Mouse (Mus musculus) midbrain, embryonic 16.5 days (tissue): ENCODE results near the gene Ddx59. TPM values are rescaled to one million over a fixed set of nuclear protein-coding genes. Genes with fewer than 3 reads are reported as not detected.
A peak's percentile ranks its signal among the peaks of the same experiment; 100 is the strongest.

Experiments used
- ATAC-seq: fragments of 200-750 bp; cut with Nextera tagmentation; 2 replicates; pipeline ENCODE4 v1.8.0; 2017; ENCODE audit warnings: moderate TSS enrichment
- H3K27ac ChIP-seq: fragments of 300-500 bp; sonication (generic); 2 replicates; pipeline ENCODE4 v1.5.1; 2014; ENCODE audit warnings: mild to moderate bottlenecking, low read length, mixed read lengths
- H3K27me3 ChIP-seq: fragments of 300-500 bp; sonication (generic); 2 replicates; pipeline ENCODE4 v1.6.1; 2014; ENCODE audit warnings: low read depth, low read length, mixed read lengths; ENCODE audit not compliant: control insufficient read depth, insufficient read depth
- H3K36me3 ChIP-seq: fragments of 300-500 bp; sonication (generic); 2 replicates; pipeline ENCODE4 v1.6.1; 2014; ENCODE audit warnings: mild to moderate bottlenecking, low read length, moderate library complexity, mixed read lengths; ENCODE audit not compliant: control insufficient read depth, insufficient read depth
- H3K4me1 ChIP-seq: fragments of 300-500 bp; sonication (generic); 2 replicates; pipeline ENCODE4 v1.6.1; 2014; ENCODE audit warnings: mild to moderate bottlenecking, low read length, mixed read lengths; ENCODE audit not compliant: control insufficient read depth, insufficient read depth
- H3K4me2 ChIP-seq: fragments of 300-500 bp; sonication (generic); 2 replicates; pipeline ENCODE4 v1.6.1; 2014; ENCODE audit warnings: mild to moderate bottlenecking, low read length, mixed read lengths
- H3K4me3 ChIP-seq: fragments of 300-500 bp; sonication (generic); 2 replicates; pipeline ENCODE4 v1.5.1; 2014; ENCODE audit warnings: low read depth, mild to moderate bottlenecking, low read length, moderate library complexity, mixed read lengths
- H3K9ac ChIP-seq: fragments of 300-500 bp; sonication (generic); 2 replicates; pipeline ENCODE4 v1.6.1; 2014; ENCODE audit warnings: low read depth, low read length, mixed read lengths
- H3K9me3 ChIP-seq: fragments of 300-500 bp; sonication (generic); replicated peaks from 2 replicates; pipeline ENCODE4 v1.6.1; 2014; ENCODE audit warnings: mild to moderate bottlenecking, low read length, mixed read lengths; ENCODE audit not compliant: control insufficient read depth, poor library complexity, severe bottlenecking
- WGBS: fragments of 180-500 bp; shearing (Covaris S2); extraction: QIAGEN DNeasy Blood & Tissue Kit; methylation state at CpG from one replicate; pipeline ENCODE4 v1.1.7; 2014; 5-methylcytosine and 5-hydroxymethylcytosine counted together
- polyA plus RNA-seq: library from polyadenylated mRNA; unstranded; fragments of >200 nt; fragmentation: Nextera tagmentation; extraction: Ambion mirVana; gene quantifications from 2 replicates; pipeline ENCODE4 v1.2.1, GENCODE M21; 2015

Gene Ddx59
- polyA plus RNA-seq, 1 experiment from 2014 or later, result 14.5 TPM

- ATAC-seq, result no peak
- Histone ChIP-seq H3K4me1 (no peaks in the 10 kb centered on the region), H3K27ac (no peak overlapping the region), H3K27me3 (no peaks in the 10 kb centered on the region), H3K4me2 (peak overlapping the region; percentile 35; the same call in 1 of the 2 replicates), H3K9me3 (no peaks in the 10 kb centered on the region), H3K9ac (no peak overlapping the region), H3K36me3 (no peaks in the 10 kb centered on the region), H3K4me3 (no peak overlapping the region)
- 30% methylated on average over 5 of the region's 5 CpGs for WGBS
Observed at GRCm38 (mm10) chr1:136395073-136395472, 20.0 kb upstream of the Ddx59 start.

GRCm38 (mm10) chr1:136401281-136401680 is 13.8 kb upstream of the Ddx59 start:
- no peak for ATAC-seq
- no peak overlapping the region for H3K4me2 ChIP-seq
- 66% methylated on average over 8 of the region's 8 CpGs for WGBS
- no peaks in the 10 kb centered on the region for H3K27me3 ChIP-seq
- no peaks in the 10 kb centered on the region for H3K36me3 ChIP-seq
- no peaks in the 10 kb centered on the region for H3K4me1 ChIP-seq
- H3K27ac ChIP-seq, result no peak overlapping the region
- no peak overlapping the region for H3K9ac ChIP-seq
- H3K4me3 ChIP-seq, result no peak overlapping the region
- no peaks in the 10 kb centered on the region for H3K9me3 ChIP-seq

GRCm38 (mm10) chr1:136409631-136410030 is 5.4 kb upstream of the Ddx59 start:
- Histone ChIP-seq H3K4me1 (no peaks in the 10 kb centered on the region), H3K27me3 (no peaks in the 10 kb centered on the region), H3K9me3 (no peaks in the 10 kb centered on the region), H3K4me2 (no peak overlapping the region), H3K36me3 (no peaks in the 10 kb centered on the region), H3K27ac (no peak overlapping the region), H3K9ac (no peak overlapping the region), H3K4me3 (no peak overlapping the region)
- WGBS, result 97% methylated on average over 2 of the region's 2 CpGs
- ATAC-seq, result no peak

GRCm38 (mm10) chr1:136415756-136416126 is 670 bp downstream of the Ddx59 start:
- peak overlapping the region; percentile 74 for H3K4me3 ChIP-seq
- no peaks in the 10 kb centered on the region for H3K27me3 ChIP-seq
- H3K27ac ChIP-seq, result no peak overlapping the region; the same call in 1 of the 2 replicates
- ATAC-seq, result no peak
- H3K9me3 ChIP-seq, result no peaks in the 10 kb centered on the region
- 47% methylated on average over 2 of the region's 2 CpGs for WGBS
- H3K9ac ChIP-seq, result peak overlapping the region; percentile 87; the same call in 1 of the 2 replicates
- peak overlapping the region; percentile 54 for H3K4me2 ChIP-seq
- no peaks in the 10 kb centered on the region for H3K4me1 ChIP-seq
- H3K36me3 ChIP-seq, result no peaks in the 10 kb centered on the region

- Histone ChIP-seq H3K4me3 (no peak overlapping the region), H3K4me1 (no peaks in the 10 kb centered on the region), H3K27me3 (no peaks in the 10 kb centered on the region), H3K9me3 (no peaks in the 10 kb centered on the region), H3K36me3 (0 out of 2 replicates have a peak, but pooled peaks cover 2% of the 10 kb centered on the region), H3K27ac (no peak overlapping the region), H3K4me2 (no peak overlapping the region), H3K9ac (no peak overlapping the region)
- 96% methylated on average over 6 of the region's 6 CpGs for WGBS
- no peak for ATAC-seq
Observed at GRCm38 (mm10) chr1:136418393-136418792, 3.3 kb downstream of the Ddx59 start.

GRCm38 (mm10) chr1:136427166-136427969 is 12.3 kb downstream of the Ddx59 start:
- WGBS, result 82% methylated on average over 11 of the region's 11 CpGs
- Histone ChIP-seq H3K27me3 (no peaks in the 10 kb centered on the region), H3K9ac (no peak overlapping the region), H3K36me3 (no peaks in the 10 kb centered on the region), H3K27ac (no peak overlapping the region), H3K4me3 (no peak overlapping the region), H3K9me3 (no peaks in the 10 kb centered on the region), H3K4me2 (no peak overlapping the region), H3K4me1 (no peaks in the 10 kb centered on the region)
- no peak for ATAC-seq

- Histone ChIP-seq H3K4me2 (no peak overlapping the region), H3K36me3 (peaks cover 3% of the 10 kb centered on the region; the same call in 1 of the 2 replicates), H3K4me3 (no peak overlapping the region), H3K4me1 (no peaks in the 10 kb centered on the region), H3K9me3 (no peaks in the 10 kb centered on the region), H3K27me3 (no peaks in the 10 kb centered on the region), H3K9ac (no peak overlapping the region), H3K27ac (no peak overlapping the region)
- no peak for ATAC-seq
- WGBS, result 90% methylated on average over 4 of the region's 4 CpGs
Observed at GRCm38 (mm10) chr1:136428981-136429380, 13.9 kb downstream of the Ddx59 start.

GRCm38 (mm10) chr1:136430126-136430818 is 15.2 kb downstream of the Ddx59 start:
- no peak overlapping the region for H3K27ac ChIP-seq
- ATAC-seq, result no peak
- 68% methylated on average over 7 of the region's 7 CpGs for WGBS
- H3K9me3 ChIP-seq, result no peaks in the 10 kb centered on the region
- H3K9ac ChIP-seq, result no peak overlapping the region
- no peak overlapping the region for H3K4me3 ChIP-seq
- H3K27me3 ChIP-seq, result no peaks in the 10 kb centered on the region
- H3K4me2 ChIP-seq, result no peak overlapping the region
- peaks cover 3% of the 10 kb centered on the region; the same call in 1 of the 2 replicates for H3K36me3 ChIP-seq
- H3K4me1 ChIP-seq, result no peaks in the 10 kb centered on the region

GRCm38 (mm10) chr1:136440741-136441140 is 25.7 kb downstream of the Ddx59 start:
- H3K27ac ChIP-seq, result no peak overlapping the region

More at GRCm38 (mm10) chr1:136440741-136441140, 25.7 kb downstream of the Ddx59 start:
- Histone ChIP-seq H3K4me2 (no peak overlapping the region), H3K4me3 (no peak overlapping the region), H3K4me1 (no peaks in the 10 kb centered on the region), H3K9ac (no peak overlapping the region), H3K9me3 (no peaks in the 10 kb centered on the region), H3K36me3 (no peaks in the 10 kb centered on the region), H3K27me3 (no peaks in the 10 kb centered on the region)
- WGBS, result 86% methylated on average over 7 of the region's 7 CpGs
- ATAC-seq, result no peak
